Mouse (Mus musculus): ENCODE measurements around the gene Gamt. TPM values are rescaled to one million over a fixed set of nuclear protein-coding genes. Genes with fewer than 3 reads are reported as not detected.
A peak's percentile ranks its signal among the peaks of the same experiment; 100 is the strongest.
"Not testable (repeated sequence)": the region's sequence is repeated elsewhere in the genome, so short reads cannot be mapped to it uniquely, and the experiment has no call there.

The Gamt gene
- total RNA-seq, 2 experiments from 2014 or later = 8.9 to 12.0 TPM

GRCm38 (mm10) chr10:80239791-80240190 lies 21.0 kb downstream of the Gamt start:
- intact Hi-C loops (cut with DNase I) = no loop called here
- DNase-seq = no peak

GRCm38 (mm10) chr10:80238306-80238705 lies 22.5 kb downstream of the Gamt start:
- intact Hi-C loops (cut with DNase I) = no loop called here
- no peak for DNase-seq

- intact Hi-C loops (cut with DNase I) = no loop called here
- no peak for DNase-seq
Measured at GRCm38 (mm10) chr10:80237020-80237419, 23.8 kb downstream of the Gamt start.

- intact Hi-C loops (cut with DNase I) = no loop called here
- no peak for DNase-seq
Measured at GRCm38 (mm10) chr10:80236145-80236825, 24.5 kb downstream of the Gamt start.

GRCm38 (mm10) chr10:80227877-80228775 lies 32.7 kb downstream of the Gamt start:
- no peak for DNase-seq
- intact Hi-C loops (cut with DNase I) = loop anchor here (2.0 kb wide), 1 partner anchor 29 kb away; no protein-coding TSS in a partner anchor

- DNase-seq = no peak
- intact Hi-C loops (cut with DNase I) = loop anchor here (2.0 kb wide), 1 partner anchor 28 kb away; no protein-coding TSS in a partner anchor
Measured at GRCm38 (mm10) chr10:80227166-80227539, 33.7 kb downstream of the Gamt start.

- peak; percentile 98 for DNase-seq
- intact Hi-C loops (cut with DNase I) = loop anchor here (2.0 kb wide), 1 partner anchor 28 kb away; no protein-coding TSS in a partner anchor
Measured at GRCm38 (mm10) chr10:80226416-80227165, 34.2 kb downstream of the Gamt start, which contains the start of gene Mum1. Mum1 (plus strand) TSS chr10:80226434.

- intact Hi-C loops (cut with DNase I) = loop anchor here (2.0 kb wide), 1 partner anchor 27 kb away; no protein-coding TSS in a partner anchor
- DNase-seq = no peak
Measured at GRCm38 (mm10) chr10:80226071-80226415, 34.8 kb downstream of the Gamt start.

GRCm38 (mm10) chr10:80223137-80223536 lies 37.7 kb downstream of the Gamt start:
- intact Hi-C loops (cut with DNase I) = not testable (repeated sequence)

GRCm38 (mm10) chr10:80220676-80221075 lies 40.1 kb downstream of the Gamt start:
- intact Hi-C loops (cut with DNase I) = no loop called here
- DNase-seq = no peak

More at GRCm38 (mm10) chr10:80223137-80223536, 37.7 kb downstream of the Gamt start:
- DNase-seq = not testable (repeated sequence)

- no peak for DNase-seq
- intact Hi-C loops (cut with DNase I) = no loop called here
Measured at GRCm38 (mm10) chr10:80215048-80215772, 45.6 kb downstream of the Gamt start.

GRCm38 (mm10) chr10:80211547-80212103 lies 49.2 kb downstream of the Gamt start:
- DNase-seq; intact Hi-C loops (cut with DNase I): not testable (repeated sequence)

GRCm38 (mm10) chr10:80208841-80209371 lies 51.9 kb downstream of the Gamt start:
- intact Hi-C loops (cut with DNase I) = no loop called here
- no peak for DNase-seq

GRCm38 (mm10) chr10:80208248-80208647 lies 52.6 kb downstream of the Gamt start:
- no peak for DNase-seq

More at GRCm38 (mm10) chr10:80208248-80208647, 52.6 kb downstream of the Gamt start:
- intact Hi-C loops (cut with DNase I) = no loop called here

Small RNA genes lying within 50 kb of the gene (microRNA-seq; reads per million reads assigned to microRNA genes)
- 0 to 0.72 reads per million in 2 experiments for gene Mir6911 (ENCODE audit: borderline number of aligned reads in 2 of 2)

Other genes with a start within 250 kb of the Gamt start
- 1 to 10 TPM; 4.1 to 5.9 TPM for gene Arhgap45, start 244.4 kb downstream of the Gamt start, total RNA-seq (2021)
- 10 to 100 TPM; 88.5 to 96.4 TPM for gene Polr2e, start 221.2 kb downstream of the Gamt start, total RNA-seq (2021)
- gene Gpx4, start 213.8 kb downstream of the Gamt start, total RNA-seq (2021) = 100 to 1,000 TPM; 863 to 871 TPM
- 10 to 100 TPM; 11.2 to 12.2 TPM for gene Sbno2, start 155.4 kb downstream of the Gamt start, total RNA-seq (2021)
- 100 to 1,000 TPM; 137 to 165 TPM for gene Stk11, start 145.2 kb downstream of the Gamt start, total RNA-seq (2021)
- 1,000 to 10,000 TPM; 1,105 to 1,168 TPM for gene Atp5d, start 122.4 kb downstream of the Gamt start, total RNA-seq (2021)
- gene Cbarp, start 120.2 kb downstream of the Gamt start, total RNA-seq (2021) = 1 to 10 TPM; 2.0 to 4.7 TPM
- 100 to 1,000 TPM in 1 of 2 experiments, 10 to 100 TPM in 1; 99.9 to 117 TPM for gene Midn, start 112.7 kb downstream of the Gamt start, total RNA-seq (2021)
- gene Cirbp, start 95.0 kb downstream of the Gamt start, total RNA-seq (2021) = 10 to 100 TPM; 48.2 to 67.0 TPM
- gene 1600002K03Rik, start 88.1 kb downstream of the Gamt start, total RNA-seq (2021) = 1 to 10 TPM; 4.4 to 4.6 TPM
- gene Efna2, start 81.5 kb downstream of the Gamt start, total RNA-seq (2021) = 1 to 10 TPM in 1 of 2 experiments, under 1 TPM in 1; 0.75 to 1.1 TPM
- 10 to 100 TPM; 13.1 to 15.3 TPM for gene Mum1, start 34.6 kb downstream of the Gamt start, total RNA-seq (2021)
- 100 to 1,000 TPM; 962 to 997 TPM for gene Ndufs7, start 11.9 kb downstream of the Gamt start, total RNA-seq (2021)
- gene Dazap1, start 474 bp upstream of the Gamt start, total RNA-seq (2021) = 10 to 100 TPM; 57.7 to 58.5 TPM
- 100 to 1,000 TPM; 748 to 777 TPM for gene Rps15, start 31.4 kb upstream of the Gamt start, total RNA-seq (2021)
- gene Apc2, start 35.0 kb upstream of the Gamt start, total RNA-seq (2021) = 1 to 10 TPM; 2.1 to 3.7 TPM
- gene 2310011J03Rik, start 59.5 kb upstream of the Gamt start, total RNA-seq (2021) = 10 to 100 TPM; 13.8 to 15.1 TPM
- gene Pcsk4, start 68.5 kb upstream of the Gamt start, total RNA-seq (2021) = 1 to 10 TPM; 2.2 to 2.9 TPM
- gene Reep6, start 68.9 kb upstream of the Gamt start, total RNA-seq (2021) = 1 to 10 TPM; 2.7 TPM
- 10 to 100 TPM; 75.9 to 83.8 TPM for gene Adamtsl5, start 87.4 kb upstream of the Gamt start, total RNA-seq (2021)
- under 1 TPM; 0.49 to 0.64 TPM for gene Plk5, start 95.4 kb upstream of the Gamt start, total RNA-seq (2021)
- gene Mex3d, start 126.6 kb upstream of the Gamt start, total RNA-seq (2021) = 1 to 10 TPM; 8.1 to 8.6 TPM
- gene Mbd3, start 138.5 kb upstream of the Gamt start, total RNA-seq (2021) = 10 to 100 TPM; 82.1 to 82.2 TPM
- 1,000 to 10,000 TPM; 1,920 to 2,020 TPM for gene Uqcr11, start 145.8 kb upstream of the Gamt start, total RNA-seq (2021)
- 10 to 100 TPM; 17.9 to 20.9 TPM for gene Tcf3, start 172.6 kb upstream of the Gamt start, total RNA-seq (2021)
- not detected for gene Onecut3, start 233.8 kb upstream of the Gamt start, total RNA-seq (2021)

Data from heart, postnatal 36 days (tissue).